Mouse (Mus musculus): Measurements from ENCODE around the gene Slc39a1.

The Slc39a1 gene

GRCm38 (mm10) chr3:90294651-90295050 lies 46.7 kb downstream of the Slc39a1 start:
- DNase-seq (ENCODE audit: low spot score in 2 of 2) = no peak
